Mouse (Mus musculus) retina, embryonic 14.5 days (tissue): Measurements from ENCODE around the gene Adam23.
A peak's percentile ranks its signal among the peaks of the same experiment; 100 is the strongest.
"Not testable (repeated sequence)": the region's sequence is repeated elsewhere in the genome, so short reads cannot be mapped to it uniquely, and the experiment has no call there.

Experiments
- DNase-seq: peaks from one replicate; pipeline ENCODE4 v3.0.0-alpha.2; 2015; ENCODE audit warnings: low spot score

The Adam23 gene

DNA sequence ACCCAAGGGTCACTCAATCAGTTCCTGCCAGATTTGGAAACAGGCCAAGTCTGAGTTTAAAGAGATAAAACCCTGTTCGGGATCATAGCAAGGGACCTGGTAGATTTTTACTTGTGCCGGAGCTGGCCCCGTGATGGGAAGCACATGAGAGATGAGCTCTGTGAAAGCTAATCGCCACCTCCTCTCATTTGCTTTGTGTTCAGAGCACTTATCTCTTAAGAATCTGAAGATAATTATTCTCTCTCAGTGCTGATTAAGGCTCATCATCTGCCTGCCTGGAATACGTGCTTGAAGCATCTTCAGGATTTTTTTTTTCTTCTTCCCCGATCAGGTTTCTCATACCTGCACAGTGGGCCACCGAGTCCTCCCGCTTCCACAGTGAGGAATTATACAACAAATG is 133.5 kb downstream of the Adam23 start:
- no peak for DNase-seq

DNA sequence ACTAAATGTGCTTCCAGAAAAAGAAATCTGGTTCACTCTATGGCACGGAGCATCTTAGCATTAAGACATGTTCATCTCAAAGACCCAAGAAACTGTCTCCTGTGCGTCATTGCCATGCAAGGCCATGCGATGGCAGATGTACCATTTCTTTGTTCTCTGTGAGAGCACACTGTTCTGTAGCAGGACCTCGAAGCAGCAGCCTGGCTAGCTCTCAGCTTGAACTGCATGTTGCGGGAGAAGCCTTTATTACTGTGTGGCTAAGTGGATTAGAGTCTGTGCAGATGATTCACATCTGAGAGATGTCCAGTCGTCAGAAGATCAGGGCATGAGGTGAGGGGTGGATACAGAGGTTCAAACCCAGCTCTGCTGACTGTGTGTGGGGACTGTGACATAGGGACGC is 141.2 kb downstream of the Adam23 start:
- DNase-seq: no peak

DNA sequence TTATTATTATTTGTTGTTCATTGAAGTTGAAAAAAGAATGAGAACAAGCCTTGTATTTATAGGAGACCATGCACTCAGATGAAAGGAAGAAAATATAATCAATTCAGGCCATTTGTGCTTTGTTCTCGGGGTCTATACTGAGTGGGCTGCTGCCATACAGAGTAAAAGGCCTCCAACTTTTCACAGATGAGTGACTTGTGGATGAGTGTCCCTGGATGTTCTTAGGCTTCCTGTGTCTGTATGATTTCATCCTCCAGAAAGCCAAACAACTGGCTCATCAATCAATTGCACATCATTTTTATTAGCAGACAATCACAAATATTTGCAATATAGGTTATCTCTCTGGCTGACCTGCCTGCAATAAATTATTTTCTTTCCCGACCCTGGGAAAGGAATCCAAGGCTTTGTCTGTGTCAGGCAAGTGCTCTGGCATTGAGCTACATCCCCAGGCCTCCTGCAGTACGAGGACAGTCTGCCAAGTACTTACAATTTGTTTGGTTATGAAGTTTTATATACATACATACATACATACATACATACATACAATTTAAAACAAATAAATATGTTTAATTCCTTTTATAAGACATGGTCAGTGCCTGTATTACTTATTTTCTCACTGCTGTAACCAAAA is 158.3 kb downstream of the Adam23 start:
- no peak for DNase-seq

DNA sequence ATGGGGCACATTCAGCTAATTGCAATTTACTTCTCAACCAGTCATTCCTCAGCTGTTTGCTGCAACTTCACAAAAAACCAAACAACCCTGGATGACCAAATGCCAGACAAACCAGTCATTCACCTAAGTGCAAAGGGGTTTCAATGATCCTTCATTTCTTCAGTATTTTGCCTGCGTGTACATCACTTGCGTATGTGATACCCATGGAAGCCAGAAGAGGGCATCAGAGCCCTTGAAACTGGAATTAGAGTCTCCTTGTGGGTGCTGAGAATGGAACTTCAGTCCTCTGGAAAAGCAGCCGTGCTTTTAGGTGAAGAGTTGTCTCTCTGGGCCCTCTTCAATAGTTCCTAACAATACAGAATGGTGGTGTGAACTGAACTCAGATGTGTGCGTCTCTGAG is 163.9 kb downstream of the Adam23 start:
- no peak for DNase-seq

GRCm38 (mm10) chr1:63614594-63614993 is 168.9 kb downstream of the Adam23 start:
- peak; percentile 74 for DNase-seq

DNA sequence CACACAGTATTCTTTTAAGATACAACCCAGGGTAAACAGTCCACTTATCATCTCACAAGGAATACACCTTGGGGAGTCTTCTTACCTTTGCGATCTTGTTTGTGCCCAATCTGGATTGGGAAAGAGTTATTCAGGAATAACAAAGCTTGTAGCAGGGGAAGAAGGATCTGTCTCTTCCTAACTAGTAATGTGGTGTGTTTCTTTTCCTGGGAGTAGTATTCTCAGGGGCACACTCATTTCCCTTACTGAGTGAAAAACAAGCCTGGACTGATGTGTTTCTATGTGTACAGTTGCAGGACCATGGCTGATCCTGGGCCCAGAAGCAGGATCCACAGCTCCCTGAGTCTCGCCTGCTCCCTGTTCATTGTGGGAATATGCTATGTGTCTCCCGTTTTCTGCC is 170.0 kb downstream of the Adam23 start, which contains the start of gene Gm39653:
Gene Gm39653 (plus strand): TSS at position 301 of the 400 bp plus-strand sequence.
- DNase-seq: no peak

- DNase-seq: no peak
Observed at GRCm38 (mm10) chr1:63628211-63628610, 182.5 kb downstream of the Adam23 start.

- not testable (repeated sequence) for DNase-seq
Observed at GRCm38 (mm10) chr1:63630390-63630789, 184.7 kb downstream of the Adam23 start.

DNA sequence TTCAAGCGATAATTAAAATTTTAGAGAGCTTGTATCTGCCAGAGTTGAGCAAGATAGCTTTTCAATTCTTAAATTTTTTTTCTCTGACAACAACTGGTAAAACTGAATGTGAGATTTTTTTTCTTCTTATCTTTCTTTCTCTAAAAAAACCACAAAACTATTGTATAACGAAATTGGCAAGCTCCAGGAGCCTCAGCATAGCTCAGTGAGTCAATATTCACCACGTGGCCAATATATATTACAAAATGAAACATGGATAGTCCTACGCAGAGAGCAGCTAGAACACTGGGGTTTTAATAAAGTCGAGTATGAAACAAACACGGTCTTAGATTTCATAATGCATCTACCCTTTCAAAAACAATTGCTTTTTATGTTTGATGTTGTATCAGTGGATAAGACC is 194.2 kb downstream of the Adam23 start:
- DNase-seq: no peak
